ENCODE assay signal across 8 mouse cellular contexts in genomic region chr13:31810375-31810692, GRCm38 (mm10). TPM values are rescaled to one million over a fixed set of nuclear protein-coding genes. Genes with fewer than 3 reads are reported as not detected.
DNase-seq lines count a peak whose midpoint lies in the region; ATAC-seq and TF ChIP-seq lines count a peak whose summit lies in the region.

No protein-coding gene starts in this region.

- peaks cover 5% of the 10 kb centered on the region; the same call in 1 of the 2 replicates for H3K27me3 ChIP-seq in kidney, adult 2 months (replicated peaks; ENCODE audit: control insufficient read depth, insufficient read depth, low read length)
- H3K27me3 ChIP-seq in embryonic facial prominence, embryonic 11.5 days (ENCODE audit: control insufficient read depth, insufficient read depth, low read length), result peaks cover 31% of the 10 kb centered on the region
- peaks cover 60% of the 10 kb centered on the region for H3K27me3 ChIP-seq in hindbrain, embryonic 15.5 days
- H3K27me3 ChIP-seq in midbrain, embryonic 15.5 days (replicated peaks), result peaks cover 88% of the 10 kb centered on the region

- TF ChIP-seq CTCF in kidney, adult 2 months (conservative IDR thresholded peaks at IDR 0.05; ENCODE audit: insufficient read depth, insufficient read length, low read depth, low read length), result no peak

- peak overlapping the region; percentile 70; the same call in 1 of the 2 replicates for H3K4me2 ChIP-seq in embryonic facial prominence, embryonic 11.5 days (ENCODE audit: low read depth, low read length)
- no peak overlapping the region for H3K4me2 ChIP-seq in hindbrain, embryonic 15.5 days
- 0 out of 2 replicates have a peak overlapping the region, but pooled peaks have one; percentile 36 for H3K4me2 ChIP-seq in midbrain, embryonic 15.5 days

- DNase-seq in kidney, adult 2 months, result peak; percentile 8
- no peak for DNase-seq in kidney, postnatal 36 days
- no peak for DNase-seq in embryonic facial prominence, embryonic 11.5 days (ENCODE audit: low spot score)
- no peak for DNase-seq in frontal cortex, adult 2 months (ENCODE audit: extremely low spot score in 1 of 2, low spot score in 1 of 2)
- DNase-seq in cerebellum, adult 18-20 months, result no peak
- DNase-seq in embryo, embryonic 10 days (ENCODE audit: low spot score), result no peak

- no peaks in the 10 kb centered on the region for H3K4me1 ChIP-seq in kidney, adult 2 months (ENCODE audit: control insufficient read depth, insufficient read depth, low read length)
- H3K4me1 ChIP-seq in embryonic facial prominence, embryonic 11.5 days (ENCODE audit: control insufficient read depth, insufficient read depth, low read length), result peaks cover 4% of the 10 kb centered on the region; the same call in 1 of the 2 replicates
- H3K4me1 ChIP-seq in hindbrain, embryonic 15.5 days (replicated peaks), result peaks cover 34% of the 10 kb centered on the region
- peaks cover 37% of the 10 kb centered on the region for H3K4me1 ChIP-seq in midbrain, embryonic 15.5 days

- WGBS in kidney, adult 2 months, result 49% methylated on average over 9 of the region's 9 CpGs
- WGBS in embryonic facial prominence, embryonic 11.5 days, result 0% methylated on average over 9 of the region's 9 CpGs
- 4% methylated on average over 9 of the region's 9 CpGs for WGBS in hindbrain, embryonic 15.5 days
- 3% methylated on average over 9 of the region's 9 CpGs for WGBS in midbrain, embryonic 15.5 days

- no peaks in the 10 kb centered on the region for H3K9me3 ChIP-seq in embryonic facial prominence, embryonic 11.5 days (replicated peaks; ENCODE audit: control insufficient read depth, low read length)
- no peaks in the 10 kb centered on the region for H3K9me3 ChIP-seq in hindbrain, embryonic 15.5 days
- H3K9me3 ChIP-seq in midbrain, embryonic 15.5 days, result no peaks in the 10 kb centered on the region

- no peak for ATAC-seq in embryonic facial prominence, embryonic 11.5 days (replicated peaks; ENCODE audit: insufficient number of reproducible peaks, low FRiP score, low TSS enrichment, low read depth)
- no peak for ATAC-seq in hindbrain, embryonic 15.5 days (ENCODE audit: low FRiP score, low read depth)
- ATAC-seq in midbrain, embryonic 15.5 days (replicated peaks), result no peak

- H3K27ac ChIP-seq in kidney, adult 2 months (ENCODE audit: insufficient read depth, low read depth, low read length), result peak overlapping the region; percentile 42
- H3K27ac ChIP-seq in embryonic facial prominence, embryonic 11.5 days (replicated peaks; ENCODE audit: low read depth, low read length), result peak overlapping the region; percentile 79; the same call in 1 of the 2 replicates
- no peak overlapping the region for H3K27ac ChIP-seq in hindbrain, embryonic 15.5 days (replicated peaks)
- no peak overlapping the region for H3K27ac ChIP-seq in midbrain, embryonic 15.5 days

- TF ChIP-seq POLR2A in kidney, adult 2 months (IDR thresholded peaks at IDR 0.05; ENCODE audit: low read depth, low read length), result no peak

- peak overlapping the region; percentile 57 for H3K4me3 ChIP-seq in kidney, adult 2 months (ENCODE audit: insufficient read depth, low read depth, low read length)
- H3K4me3 ChIP-seq in embryonic facial prominence, embryonic 11.5 days (ENCODE audit: low read depth, low read length), result peak overlapping the region; percentile 46
- H3K4me3 ChIP-seq in hindbrain, embryonic 15.5 days, result peak overlapping the region; percentile 30
- peak overlapping the region; percentile 26 for H3K4me3 ChIP-seq in midbrain, embryonic 15.5 days

- H3K9ac ChIP-seq in embryonic facial prominence, embryonic 11.5 days (replicated peaks; ENCODE audit: low read length), result peak overlapping the region; percentile 75
- no peak overlapping the region; the same call in 1 of the 2 replicates for H3K9ac ChIP-seq in hindbrain, embryonic 15.5 days
- H3K9ac ChIP-seq in midbrain, embryonic 15.5 days, result peak overlapping the region; percentile 6; the same call in 1 of the 2 replicates

- H3K36me3 ChIP-seq in kidney, adult 2 months (ENCODE audit: control insufficient read depth, insufficient read depth, low read length), result no peaks in the 10 kb centered on the region
- H3K36me3 ChIP-seq in embryonic facial prominence, embryonic 11.5 days (replicated peaks; ENCODE audit: control insufficient read depth, insufficient read depth, low read depth, low read length), result no peaks in the 10 kb centered on the region; the same call in 1 of the 2 replicates
- H3K36me3 ChIP-seq in hindbrain, embryonic 15.5 days, result no peaks in the 10 kb centered on the region
- no peaks in the 10 kb centered on the region for H3K36me3 ChIP-seq in midbrain, embryonic 15.5 days (replicated peaks)

RNA-seq across cellular contexts. Expression of gene Foxc1, which starts 3.9 kb away (rescaled TPM):
- polyA plus RNA-seq in kidney, adult 2 months (2012; rRNA removed), result 3.7 and 5.2 TPM in 2 replicates
- polyA plus RNA-seq in embryonic facial prominence, embryonic 11.5 days (2014; fragmentation: Nextera tagmentation; extraction: Ambion mirVana), result 9.3 and 10.6 TPM in 2 replicates
- 1.4 and 2.0 TPM in 2 replicates for polyA plus RNA-seq in hindbrain, embryonic 15.5 days (2015; fragmentation: Nextera tagmentation; extraction: Ambion mirVana)
- 1.6 and 1.7 TPM in 2 replicates for polyA plus RNA-seq in midbrain, embryonic 15.5 days (2015; fragmentation: Nextera tagmentation; extraction: Ambion mirVana)
- 2.8 and 3.3 TPM in 2 replicates for polyA plus RNA-seq in frontal cortex, adult 2 months (2012; rRNA removed)

Comparison
In these comparisons a context has a peak if more than half of its experiments do, and no peak if none do; other contexts are left out.
1. H3K27ac ChIP-seq: peak in kidney, adult 2 months (single experiment) and embryonic facial prominence, embryonic 11.5 days (single experiment); none in hindbrain, embryonic 15.5 days (single experiment) and midbrain, embryonic 15.5 days (single experiment).
2. Peak in every context shown above with its lines, with median percentiles within 50 percentile points of each other: H3K4me3 ChIP-seq.